Mouse (Mus musculus): ENCODE measurements at regions not wholly inside any gene's neighbourhood (a gene's known extent, or its start where the extent isn't known, plus 50 kb on each side); places are given as distances from the start of the nearest gene placed in this dataset.

- Histone ChIP-seq H3K36me3 (no peaks in the 10 kb centered on the region), H3K4me3 (replicated peaks) (no peak overlapping the region), H3K4me1 (no peaks in the 10 kb centered on the region), H3K27ac (no peak overlapping the region), H3K27me3 (replicated peaks) (no peaks in the 10 kb centered on the region), H3K4me2 (no peak overlapping the region), H3K9ac (no peak overlapping the region), H3K9me3 (no peaks in the 10 kb centered on the region)
- ATAC-seq (ENCODE audit: insufficient read depth, low FRiP score, low read depth): no peak
- WGBS: 56% methylated on average over 8 of the region's 8 CpGs
These were observed 81.6 kb upstream of the Bach2 start for GRCm38 (mm10) chr4:32156965-32157364.

GRCm38 (mm10) chr4:32158451-32158850 lies 80.2 kb upstream of the Bach2 start:
- H3K36me3 ChIP-seq: no peaks in the 10 kb centered on the region
- no peaks in the 10 kb centered on the region for H3K9me3 ChIP-seq
- no peak overlapping the region for H3K27ac ChIP-seq
- ATAC-seq (ENCODE audit: insufficient read depth, low FRiP score, low read depth): no peak
- no peak overlapping the region for H3K4me3 ChIP-seq (replicated peaks)
- WGBS: 59% methylated on average over 5 of the region's 5 CpGs
- H3K4me1 ChIP-seq: no peaks in the 10 kb centered on the region
- H3K9ac ChIP-seq: no peak overlapping the region
- no peaks in the 10 kb centered on the region for H3K27me3 ChIP-seq (replicated peaks)
- no peak overlapping the region for H3K4me2 ChIP-seq

- 41% methylated on average over 4 of the region's 4 CpGs for WGBS
- H3K4me2 ChIP-seq: no peak overlapping the region
- no peak for ATAC-seq (ENCODE audit: insufficient read depth, low FRiP score, low read depth)
These were observed 79.7 kb upstream of the Bach2 start for GRCm38 (mm10) chr4:32158886-32159285.

GRCm38 (mm10) chr4:32160815-32161214 lies 77.8 kb upstream of the Bach2 start:
- 49% methylated on average over 2 of the region's 2 CpGs for WGBS
- H3K4me2 ChIP-seq: no peak overlapping the region
- no peaks in the 10 kb centered on the region for H3K9me3 ChIP-seq
- no peaks in the 10 kb centered on the region for H3K27me3 ChIP-seq (replicated peaks)
- ATAC-seq (ENCODE audit: insufficient read depth, low FRiP score, low read depth): no peak; the same call in 1 of the 2 replicates
- H3K27ac ChIP-seq: no peak overlapping the region
- no peak overlapping the region for H3K9ac ChIP-seq
- no peaks in the 10 kb centered on the region for H3K4me1 ChIP-seq
- H3K36me3 ChIP-seq: no peaks in the 10 kb centered on the region
- H3K4me3 ChIP-seq (replicated peaks): no peak overlapping the region

More at GRCm38 (mm10) chr4:32158886-32159285, 79.7 kb upstream of the Bach2 start:
- H3K9ac ChIP-seq: no peak overlapping the region
- no peaks in the 10 kb centered on the region for H3K36me3 ChIP-seq
- H3K4me3 ChIP-seq (replicated peaks): no peak overlapping the region
- H3K9me3 ChIP-seq: no peaks in the 10 kb centered on the region
- H3K27me3 ChIP-seq (replicated peaks): no peaks in the 10 kb centered on the region
- no peak overlapping the region for H3K27ac ChIP-seq
- no peaks in the 10 kb centered on the region for H3K4me1 ChIP-seq

GRCm38 (mm10) chr4:32161871-32162656 lies 76.5 kb upstream of the Bach2 start:
- H3K4me3 ChIP-seq (replicated peaks): no peak overlapping the region
- H3K36me3 ChIP-seq: no peaks in the 10 kb centered on the region
- H3K9me3 ChIP-seq: no peaks in the 10 kb centered on the region
- no peak overlapping the region for H3K4me2 ChIP-seq
- H3K4me1 ChIP-seq: no peaks in the 10 kb centered on the region
- ATAC-seq (ENCODE audit: insufficient read depth, low FRiP score, low read depth): no peak
- WGBS: 60% methylated on average over 10 of the region's 10 CpGs
- no peak overlapping the region for H3K9ac ChIP-seq
- H3K27me3 ChIP-seq (replicated peaks): no peaks in the 10 kb centered on the region
- no peak overlapping the region for H3K27ac ChIP-seq

- Histone ChIP-seq H3K27ac (no peak overlapping the region), H3K4me3 (replicated peaks) (no peak overlapping the region), H3K36me3 (no peaks in the 10 kb centered on the region), H3K9me3 (no peaks in the 10 kb centered on the region), H3K27me3 (replicated peaks) (no peaks in the 10 kb centered on the region), H3K4me2 (no peak overlapping the region), H3K4me1 (no peaks in the 10 kb centered on the region), H3K9ac (no peak overlapping the region)
- no peak for ATAC-seq (ENCODE audit: insufficient read depth, low FRiP score, low read depth)
- 86% methylated on average over 12 of the region's 12 CpGs for WGBS
These were observed 75.8 kb upstream of the Bach2 start for GRCm38 (mm10) chr4:32162694-32163240.

- no peak overlapping the region for H3K9ac ChIP-seq
- H3K4me2 ChIP-seq: no peak overlapping the region
- no peaks in the 10 kb centered on the region for H3K9me3 ChIP-seq
- 83% methylated on average over 11 of the region's 11 CpGs for WGBS
- H3K36me3 ChIP-seq: no peaks in the 10 kb centered on the region
- no peak overlapping the region for H3K27ac ChIP-seq
- no peak overlapping the region for H3K4me3 ChIP-seq (replicated peaks)
- ATAC-seq (ENCODE audit: insufficient read depth, low FRiP score, low read depth): no peak
- no peaks in the 10 kb centered on the region for H3K27me3 ChIP-seq (replicated peaks)
- H3K4me1 ChIP-seq: no peaks in the 10 kb centered on the region
These were observed 74.4 kb upstream of the Bach2 start for GRCm38 (mm10) chr4:32164081-32164641.

GRCm38 (mm10) chr4:32164736-32165241 lies 73.8 kb upstream of the Bach2 start:
- H3K4me3 ChIP-seq (replicated peaks): no peak overlapping the region
- no peak overlapping the region for H3K4me2 ChIP-seq
- ATAC-seq (ENCODE audit: insufficient read depth, low FRiP score, low read depth): no peak
- H3K36me3 ChIP-seq: no peaks in the 10 kb centered on the region
- H3K4me1 ChIP-seq: no peaks in the 10 kb centered on the region
- H3K9me3 ChIP-seq: no peaks in the 10 kb centered on the region
- no peak overlapping the region for H3K27ac ChIP-seq
- WGBS: 79% methylated on average over 11 of the region's 11 CpGs
- no peak overlapping the region for H3K9ac ChIP-seq
- H3K27me3 ChIP-seq (replicated peaks): no peaks in the 10 kb centered on the region

- no peak overlapping the region for H3K4me3 ChIP-seq (replicated peaks)
- no peak for ATAC-seq (ENCODE audit: insufficient read depth, low FRiP score, low read depth)
- H3K27me3 ChIP-seq (replicated peaks): no peaks in the 10 kb centered on the region
- H3K4me2 ChIP-seq: no peak overlapping the region
- whole genome bisulfite sequencing: 38% methylated on average over 12 of the region's 12 CpGs
- H3K9me3 ChIP-seq: no peaks in the 10 kb centered on the region
- H3K27ac ChIP-seq: no peak overlapping the region
- no peaks in the 10 kb centered on the region for H3K36me3 ChIP-seq
- H3K4me1 ChIP-seq: peaks cover 4% of the 10 kb centered on the region; the same call in 1 of the 2 replicates
- no peak overlapping the region for H3K9ac ChIP-seq
These were observed 72.6 kb upstream of the Bach2 start for GRCm38 (mm10) chr4:32165918-32166528.

GRCm38 (mm10) chr4:32167151-32167550 lies 71.5 kb upstream of the Bach2 start:
- Histone ChIP-seq H3K9ac (no peak overlapping the region), H3K4me2 (no peak overlapping the region), H3K4me3 (replicated peaks) (no peak overlapping the region), H3K27ac (no peak overlapping the region), H3K36me3 (no peaks in the 10 kb centered on the region), H3K27me3 (replicated peaks) (no peaks in the 10 kb centered on the region), H3K9me3 (no peaks in the 10 kb centered on the region), H3K4me1 (peaks cover 4% of the 10 kb centered on the region; the same call in 1 of the 2 replicates)
- 84% methylated on average over 11 of the region's 11 CpGs for WGBS
- no peak for ATAC-seq (ENCODE audit: insufficient read depth, low FRiP score, low read depth)

GRCm38 (mm10) chr4:32170106-32170459 lies 68.5 kb upstream of the Bach2 start:
- H3K27me3 ChIP-seq (replicated peaks): no peaks in the 10 kb centered on the region
- no peak overlapping the region for H3K4me3 ChIP-seq (replicated peaks)
- ATAC-seq (ENCODE audit: insufficient read depth, low FRiP score, low read depth): no peak
- peaks cover 4% of the 10 kb centered on the region; the same call in 1 of the 2 replicates for H3K4me1 ChIP-seq
- no peak overlapping the region for H3K4me2 ChIP-seq
- no peak overlapping the region; the same call in 1 of the 2 replicates for H3K27ac ChIP-seq
- no peaks in the 10 kb centered on the region for H3K36me3 ChIP-seq
- H3K9me3 ChIP-seq: no peaks in the 10 kb centered on the region
- no peak overlapping the region for H3K9ac ChIP-seq
- WGBS: 41% methylated on average over 4 of the region's 4 CpGs
